Mouse (Mus musculus) testis, adult 2 months (tissue): ENCODE results near the gene Defb28. TPM values are rescaled to one million over a fixed set of nuclear protein-coding genes. Genes with fewer than 3 reads are reported as not detected.

Experiments used
- H3K27ac ChIP-seq: fragments of 200-500 bp; 2 replicates; pipeline ENCODE4 v1.5.1; 2012; ENCODE audit warnings: low read depth, low read length; ENCODE audit not compliant: control insufficient read depth, insufficient read depth
- H3K27me3 ChIP-seq: fragments of 200-500 bp; 2 replicates; pipeline ENCODE4 v1.6.1; 2012; ENCODE audit warnings: mild to moderate bottlenecking, low read length, moderate library complexity; ENCODE audit not compliant: control insufficient read depth, insufficient read depth
- H3K36me3 ChIP-seq: fragments of 200-500 bp; 2 replicates; pipeline ENCODE4 v1.6.1; 2012; ENCODE audit warnings: mild to moderate bottlenecking, low read length; ENCODE audit not compliant: control insufficient read depth, insufficient read depth
- H3K4me1 ChIP-seq: fragments of 200-500 bp; 2 replicates; pipeline ENCODE4 v1.6.1; 2012; ENCODE audit warnings: low read length; ENCODE audit not compliant: control insufficient read depth, insufficient read depth
- H3K4me3 ChIP-seq: fragments of 200-500 bp; 2 replicates; pipeline ENCODE4 v1.5.1; 2012; ENCODE audit warnings: low read depth, mild to moderate bottlenecking, low read length, moderate library complexity, mixed read lengths; ENCODE audit not compliant: control insufficient read depth
- CTCF ChIP-seq: fragments of 200-500 bp; IDR thresholded peaks from 2 replicates; pipeline ENCODE4 v1.5.1; 2012; ENCODE audit warnings: low read depth, mild to moderate bottlenecking, inconsistent platforms, low read length, moderate library complexity; ENCODE audit not compliant: control insufficient read depth, insufficient read depth, insufficient replicate concordance
- POLR2A ChIP-seq: fragments of 200-500 bp; IDR thresholded peaks from 2 replicates; pipeline ENCODE4 v1.6.1; 2012; ENCODE audit warnings: low read depth, mild to moderate bottlenecking, inconsistent platforms, low read length, moderate library complexity; ENCODE audit not compliant: control insufficient read depth
- polyA plus RNA-seq: library from polyadenylated mRNA; depleted of rRNA; stranded (reverse); fragments of >200 nt; gene quantifications from 2 replicates; pipeline ENCODE4 v1.2.3, GENCODE M21; 2012; rRNA removed

Defb28 gene
- polyA plus RNA-seq, 1 experiment: not detected

- H3K4me1 ChIP-seq: peaks cover 2% of the 10 kb centered on the region; the same call in 1 of the 2 replicates
- no peak overlapping the region for H3K27ac ChIP-seq
- no peak overlapping the region for H3K4me3 ChIP-seq
- TF ChIP-seq CTCF (no peak), POLR2A (no peak)
- no peaks in the 10 kb centered on the region for H3K36me3 ChIP-seq
- H3K27me3 ChIP-seq: no peaks in the 10 kb centered on the region
Measured at GRCm38 (mm10) chr2:152556655-152557054, 38.6 kb downstream of the Defb28 start.

DNA sequence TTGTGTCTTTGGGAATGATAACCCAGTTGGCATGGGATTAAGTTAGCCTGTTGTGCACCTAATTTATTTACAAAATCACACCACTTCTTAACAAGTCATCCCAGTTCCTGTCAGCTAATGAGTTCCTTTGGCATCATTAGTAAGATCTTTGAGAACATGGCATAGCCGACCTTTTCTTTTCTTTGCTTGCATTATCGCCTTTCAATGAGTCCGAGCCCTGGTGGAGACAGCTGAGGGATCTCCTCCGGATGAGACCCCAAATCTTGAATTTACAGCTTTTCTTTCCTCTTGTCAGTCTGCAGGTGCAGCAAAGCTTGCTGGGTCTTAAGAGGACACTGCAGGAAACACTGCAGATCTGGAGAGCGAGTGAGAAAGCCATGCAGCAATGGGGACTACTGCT is 51.0 kb downstream of the Defb28 start, which contains the start of gene Gm17416:
Gm17416 (plus strand) TSS at position 301 of the 400 bp plus-strand sequence.
- no peaks in the 10 kb centered on the region for H3K27me3 ChIP-seq
- H3K27ac ChIP-seq: no peak within 1 kb of the TSS
- no peak for TF ChIP-seq POLR2A
- no peak for TF ChIP-seq CTCF
- H3K4me1 ChIP-seq: no peaks in the 10 kb centered on the region; the same call in 1 of the 2 replicates
- H3K36me3 ChIP-seq: no peaks in the 10 kb centered on the region
- no peak within 1 kb of the TSS for H3K4me3 ChIP-seq

GRCm38 (mm10) chr2:152569881-152570280 is 51.8 kb downstream of the Defb28 start:
- no peaks in the 10 kb centered on the region; the same call in 1 of the 2 replicates for H3K4me1 ChIP-seq
- H3K27ac ChIP-seq: no peak overlapping the region
- no peaks in the 10 kb centered on the region for H3K27me3 ChIP-seq
- no peaks in the 10 kb centered on the region for H3K36me3 ChIP-seq
- TF ChIP-seq POLR2A (no peak), CTCF (no peak)
- no peak overlapping the region for H3K4me3 ChIP-seq

DNA sequence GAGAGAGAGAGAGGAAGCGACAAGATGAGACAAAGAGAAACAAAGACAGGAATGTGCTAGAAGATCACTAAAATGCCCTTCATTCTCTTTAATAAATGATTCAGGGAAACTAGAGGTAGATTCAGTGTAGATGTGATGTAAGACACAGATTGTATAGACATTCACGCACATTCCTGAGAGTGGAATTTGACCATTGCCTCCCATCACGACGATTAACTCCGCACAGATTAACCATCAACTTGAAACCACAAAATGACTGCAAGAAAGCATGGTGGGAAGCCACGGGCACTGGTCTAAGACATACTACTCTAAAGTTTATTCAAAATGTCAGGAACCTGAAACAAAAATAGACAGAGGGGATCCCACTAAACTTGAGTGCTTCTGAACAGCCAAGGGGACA is 52.3 kb downstream of the Defb28 start:
- TF ChIP-seq CTCF: no peak
- TF ChIP-seq POLR2A: no peak
- no peaks in the 10 kb centered on the region; the same call in 1 of the 2 replicates for H3K4me1 ChIP-seq
- H3K27me3 ChIP-seq: no peaks in the 10 kb centered on the region
- no peaks in the 10 kb centered on the region for H3K36me3 ChIP-seq
- H3K4me3 ChIP-seq: no peak overlapping the region
- no peak overlapping the region for H3K27ac ChIP-seq

Other genes starting within 250 kb of the Defb28 start
- gene Tbc1d20, start 224.4 kb upstream of the Defb28 start, polyA plus RNA-seq: 236 and 271 TPM in 2 replicates
- 72.2 and 76.2 TPM in 2 replicates for gene Rbck1, start 185.6 kb upstream of the Defb28 start, polyA plus RNA-seq
- gene Trib3, start 174.2 kb upstream of the Defb28 start, polyA plus RNA-seq: 0.16 and 0.26 TPM in 2 replicates
- gene Nrsn2, start 141.6 kb upstream of the Defb28 start, polyA plus RNA-seq: 0.85 and 0.97 TPM in 2 replicates
- gene Sox12, start 120.2 kb upstream of the Defb28 start, polyA plus RNA-seq: 5.9 and 6.2 TPM in 2 replicates
- gene Zcchc3, start 103.2 kb upstream of the Defb28 start, polyA plus RNA-seq: 2.5 and 2.8 TPM in 2 replicates
- 54.7 and 73.0 TPM in 2 replicates for gene 6820408C15Rik, start 102.7 kb upstream of the Defb28 start, polyA plus RNA-seq
- gene Defb23, start 53.6 kb upstream of the Defb28 start, polyA plus RNA-seq: 1.4 TPM in 1 of 2 replicates, not detected in the other
- gene Defb20, start 41.2 kb upstream of the Defb28 start, polyA plus RNA-seq: 0.28 and 0.52 TPM in 2 replicates
- gene Defb22, start 28.1 kb upstream of the Defb28 start, polyA plus RNA-seq: 7.6 TPM in 1 of 2 replicates, not detected in the other
- 4.3 TPM in 1 of 2 replicates, not detected in the other for gene Defb26, start 6.6 kb upstream of the Defb28 start, polyA plus RNA-seq
- gene Defb29, start 21.8 kb downstream of the Defb28 start, polyA plus RNA-seq: not detected in 2 replicates
- not detected in 2 replicates for gene Gm17416, start 51.1 kb downstream of the Defb28 start, polyA plus RNA-seq
- 4.1 and 4.5 TPM in 2 replicates for gene Defb21, start 54.5 kb downstream of the Defb28 start, polyA plus RNA-seq
- 710 and 946 TPM in 2 replicates for gene Defb19, start 62.1 kb downstream of the Defb28 start, polyA plus RNA-seq
- gene Defb45, start 81.1 kb downstream of the Defb28 start, polyA plus RNA-seq: 16.3 and 25.5 TPM in 2 replicates
- 125 and 129 TPM in 2 replicates for gene Defb36, start 86.1 kb downstream of the Defb28 start, polyA plus RNA-seq
- gene Defb25, start 104.8 kb downstream of the Defb28 start, polyA plus RNA-seq: not detected in 2 replicates
- 1.2 and 1.7 TPM in 2 replicates for gene Rem1, start 108.7 kb downstream of the Defb28 start, polyA plus RNA-seq
- 84.1 and 84.7 TPM in 2 replicates for gene H13, start 151.2 kb downstream of the Defb28 start, polyA plus RNA-seq
- gene Mcts2, start 168.8 kb downstream of the Defb28 start, polyA plus RNA-seq: 41.8 and 43.6 TPM in 2 replicates
- gene Id1, start 218.0 kb downstream of the Defb28 start, polyA plus RNA-seq: 5.5 and 12.8 TPM in 2 replicates
- 0.32 and 0.85 TPM in 2 replicates for gene Cox4i2, start 235.9 kb downstream of the Defb28 start, polyA plus RNA-seq